Mouse (Mus musculus): ENCODE results near the gene Igf2bp1. TPM values are rescaled to one million over a fixed set of nuclear protein-coding genes. Genes with fewer than 3 reads are reported as not detected.

The Igf2bp1 gene
- not detected for polyA plus RNA-seq (2015; fragmentation: Illumina TruSeq; extraction: RNeasy Lipid Tissue Mini Kit (QIAGEN cat#74804); ENCODE audit: insufficient read depth, low read depth, low replicate concordance)

DNA sequence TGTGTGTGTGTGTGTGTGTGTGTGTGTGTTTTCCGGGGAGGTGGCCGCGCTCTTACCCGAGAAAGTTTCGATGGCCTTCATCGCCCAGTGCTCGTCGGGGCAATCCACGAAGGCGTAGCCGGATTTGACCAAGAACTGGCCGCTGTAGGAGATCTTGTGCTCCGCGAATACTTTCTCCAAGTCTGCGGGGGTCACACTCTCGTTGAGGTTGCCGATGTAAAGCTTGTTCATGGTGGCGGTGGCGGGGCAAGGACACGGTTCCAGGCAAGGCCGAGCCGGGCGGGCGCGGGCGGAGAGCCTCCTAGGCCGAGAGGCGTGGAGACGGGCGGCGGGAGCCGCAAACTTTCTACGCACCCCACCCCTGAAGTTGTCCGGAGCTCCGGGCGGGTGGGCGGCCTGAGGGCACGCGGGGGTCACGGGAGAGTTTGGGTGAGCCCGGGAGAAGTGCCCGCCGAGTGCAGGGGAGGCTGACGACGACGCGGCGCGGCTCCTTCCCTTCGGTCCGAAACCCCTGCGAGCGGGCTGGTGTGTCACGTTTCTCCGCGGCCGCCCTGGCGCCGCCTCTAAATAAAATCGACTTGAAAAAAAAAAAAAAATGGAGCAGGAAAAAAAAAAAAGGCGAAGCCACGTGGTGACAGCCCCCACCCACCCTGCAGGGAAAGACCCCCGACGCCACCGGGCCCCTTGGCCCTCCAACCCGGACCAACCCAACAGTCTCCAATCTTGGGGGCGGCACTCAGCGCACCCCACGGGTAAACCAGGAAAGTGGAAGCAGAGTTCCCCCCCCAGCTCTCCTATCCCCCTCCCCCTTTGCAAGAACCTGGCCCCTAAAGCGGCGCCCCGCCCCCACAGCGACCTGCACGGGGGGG is at the start of gene Igf2bp1:
Gene Igf2bp1, minus strand, starts transcription at position 538 of the 869 bp plus-strand sequence.

DNA sequence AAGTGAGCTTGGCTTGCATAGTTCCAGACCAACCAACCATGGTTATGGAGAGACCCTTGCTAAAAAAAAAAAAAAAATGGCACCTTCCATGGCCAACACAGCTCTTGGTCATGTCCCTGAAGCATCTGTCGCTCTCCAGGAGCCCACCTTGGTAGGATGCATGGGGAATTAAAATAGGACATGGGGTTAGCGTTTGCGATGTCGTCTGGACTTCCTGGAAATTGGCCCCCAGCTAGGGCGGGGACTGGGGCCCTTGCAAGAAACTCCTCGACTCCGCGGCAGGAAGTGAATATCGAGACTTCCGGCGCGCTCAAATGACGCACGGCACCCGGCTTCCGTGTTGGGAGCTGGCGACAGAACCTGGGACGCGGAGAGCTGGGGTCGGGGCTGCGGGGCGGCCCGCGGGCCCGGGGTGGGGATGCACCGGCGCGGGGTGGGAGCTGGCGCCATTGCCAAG is 28.9 kb upstream of the Igf2bp1 start, which contains the start of gene Snf8:
Gene Snf8, plus strand, starts transcription at position 290 of the 457 bp plus-strand sequence.

DNA sequence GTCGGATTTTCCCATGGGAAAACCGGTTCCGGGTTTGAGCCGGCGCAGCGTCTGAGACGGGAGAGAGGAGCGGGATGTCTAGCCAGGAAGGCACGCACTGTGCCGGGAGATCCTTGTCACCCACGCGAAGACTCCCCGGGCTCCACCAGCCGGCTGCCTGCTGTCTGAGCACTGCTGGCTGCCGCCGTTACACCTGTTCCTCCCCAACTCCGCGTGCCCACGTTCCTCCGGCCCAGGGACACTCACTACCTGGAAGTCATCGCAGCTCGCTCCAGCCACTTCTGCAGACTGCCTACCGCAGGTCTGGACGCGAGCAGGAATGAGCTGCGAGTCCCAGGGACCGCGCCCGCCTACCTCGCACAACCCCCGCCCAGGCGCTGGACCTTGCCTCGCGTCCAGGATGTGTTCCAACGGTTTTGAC is 91.2 kb downstream of the Igf2bp1 start, which contains the start of gene B4galnt2:
Gene B4galnt2, minus strand, starts transcription at position 321 of the 421 bp plus-strand sequence.

Other genes starting within 250 kb of the Igf2bp1 start
- not detected for gene Phospho1, start 181.4 kb downstream of the Igf2bp1 start, polyA plus RNA-seq (2015; fragmentation: Illumina TruSeq; extraction: RNeasy Lipid Tissue Mini Kit (QIAGEN cat#74804); ENCODE audit: insufficient read depth, low read depth, low replicate concordance)
- 25.4 TPM for gene Gngt2, start 168.7 kb downstream of the Igf2bp1 start, polyA plus RNA-seq (2015; fragmentation: Illumina TruSeq; extraction: RNeasy Lipid Tissue Mini Kit (QIAGEN cat#74804); ENCODE audit: insufficient read depth, low read depth, low replicate concordance)
- gene Abi3, start 163.5 kb downstream of the Igf2bp1 start, polyA plus RNA-seq (2015; fragmentation: Illumina TruSeq; extraction: RNeasy Lipid Tissue Mini Kit (QIAGEN cat#74804); ENCODE audit: insufficient read depth, low read depth, low replicate concordance), result 4.9 TPM
- gene B4galnt2, start 91.0 kb downstream of the Igf2bp1 start, polyA plus RNA-seq (2015; fragmentation: Illumina TruSeq; extraction: RNeasy Lipid Tissue Mini Kit (QIAGEN cat#74804); ENCODE audit: insufficient read depth, low read depth, low replicate concordance), result not detected
- not detected for gene Gip, start 18.6 kb upstream of the Igf2bp1 start, polyA plus RNA-seq (2015; fragmentation: Illumina TruSeq; extraction: RNeasy Lipid Tissue Mini Kit (QIAGEN cat#74804); ENCODE audit: insufficient read depth, low read depth, low replicate concordance)
- 24.3 TPM for gene Snf8, start 28.9 kb upstream of the Igf2bp1 start, polyA plus RNA-seq (2015; fragmentation: Illumina TruSeq; extraction: RNeasy Lipid Tissue Mini Kit (QIAGEN cat#74804); ENCODE audit: insufficient read depth, low read depth, low replicate concordance)
- 10.0 TPM for gene Ube2z, start 59.4 kb upstream of the Igf2bp1 start, polyA plus RNA-seq (2015; fragmentation: Illumina TruSeq; extraction: RNeasy Lipid Tissue Mini Kit (QIAGEN cat#74804); ENCODE audit: insufficient read depth, low read depth, low replicate concordance)
- 111 TPM for gene Atp5g1, start 69.7 kb upstream of the Igf2bp1 start, polyA plus RNA-seq (2015; fragmentation: Illumina TruSeq; extraction: RNeasy Lipid Tissue Mini Kit (QIAGEN cat#74804); ENCODE audit: insufficient read depth, low read depth, low replicate concordance)
- gene Calcoco2, start 106.0 kb upstream of the Igf2bp1 start, polyA plus RNA-seq (2015; fragmentation: Illumina TruSeq; extraction: RNeasy Lipid Tissue Mini Kit (QIAGEN cat#74804); ENCODE audit: insufficient read depth, low read depth, low replicate concordance), result not detected
- gene Ttll6, start 127.8 kb upstream of the Igf2bp1 start, polyA plus RNA-seq (2015; fragmentation: Illumina TruSeq; extraction: RNeasy Lipid Tissue Mini Kit (QIAGEN cat#74804); ENCODE audit: insufficient read depth, low read depth, low replicate concordance), result 1.1 TPM
- not detected for gene Hoxb13, start 188.4 kb upstream of the Igf2bp1 start, polyA plus RNA-seq (2015; fragmentation: Illumina TruSeq; extraction: RNeasy Lipid Tissue Mini Kit (QIAGEN cat#74804); ENCODE audit: insufficient read depth, low read depth, low replicate concordance)